Mouse (Mus musculus) frontal cortex, postnatal 36 days (tissue): ENCODE results near the gene 4930579F01Rik.
"Not testable (repeated sequence)": the region's sequence is repeated elsewhere in the genome, so short reads cannot be mapped to it uniquely, and the experiment has no call there.

ENCODE experiments used
- DNase-seq, 2 experiments: peaks; one replicate each; pipeline ENCODE4 v3.0.0; 2022; ENCODE audit warnings: low spot score in 2 of 2

4930579F01Rik gene

GRCm38 (mm10) chr3:138144642-138145171 is 48.9 kb downstream of the 4930579F01Rik start, which contains the start of gene Mttp:
Gene Mttp (minus strand): TSS chr3:138144968.
- peak; percentile 71 to 91 for DNase-seq

- DNase-seq: no peak
These were observed 49.5 kb downstream of the 4930579F01Rik start for GRCm38 (mm10) chr3:138144060-138144641.

GRCm38 (mm10) chr3:138143315-138144059 is 50.1 kb downstream of the 4930579F01Rik start, which contains the start of gene Trmt10a:
Gene Trmt10a (plus strand): TSS chr3:138143448.
- peak; percentile 98 for DNase-seq

GRCm38 (mm10) chr3:138142733-138143314 is 50.8 kb downstream of the 4930579F01Rik start:
- DNase-seq: no peak

- DNase-seq: peak in 1 of 2 experiments; percentile 7
These were observed 51.4 kb downstream of the 4930579F01Rik start for GRCm38 (mm10) chr3:138142052-138142732.

- no peak for DNase-seq
These were observed 54.0 kb downstream of the 4930579F01Rik start for GRCm38 (mm10) chr3:138139663-138140062.

- DNase-seq: not testable (repeated sequence)
These were observed 55.5 kb downstream of the 4930579F01Rik start for GRCm38 (mm10) chr3:138138146-138138545.

GRCm38 (mm10) chr3:138134528-138134927 is 59.1 kb downstream of the 4930579F01Rik start:
- DNase-seq: no peak

GRCm38 (mm10) chr3:138133916-138134315 is 59.7 kb downstream of the 4930579F01Rik start:
- DNase-seq: no peak

GRCm38 (mm10) chr3:138133463-138133862 is 60.2 kb downstream of the 4930579F01Rik start:
- no peak for DNase-seq

GRCm38 (mm10) chr3:138131168-138131567 is 62.5 kb downstream of the 4930579F01Rik start:
- no peak for DNase-seq

GRCm38 (mm10) chr3:138130692-138131091 is 62.9 kb downstream of the 4930579F01Rik start:
- DNase-seq: no peak

- DNase-seq: no peak
These were observed 64.5 kb downstream of the 4930579F01Rik start for GRCm38 (mm10) chr3:138129110-138129509.

- DNase-seq: no peak
These were observed 69.8 kb downstream of the 4930579F01Rik start for GRCm38 (mm10) chr3:138123842-138124241.

GRCm38 (mm10) chr3:138121461-138121860 is 72.2 kb downstream of the 4930579F01Rik start:
- no peak for DNase-seq

GRCm38 (mm10) chr3:138119444-138120105 is 74.0 kb downstream of the 4930579F01Rik start:
- no peak for DNase-seq

GRCm38 (mm10) chr3:138118831-138119230 is 74.8 kb downstream of the 4930579F01Rik start:
- DNase-seq: no peak

- no peak for DNase-seq
These were observed 75.2 kb downstream of the 4930579F01Rik start for GRCm38 (mm10) chr3:138118392-138118791.

- DNase-seq: no peak
These were observed 76.8 kb downstream of the 4930579F01Rik start for GRCm38 (mm10) chr3:138116871-138117270.

- no peak for DNase-seq
These were observed 79.5 kb downstream of the 4930579F01Rik start for GRCm38 (mm10) chr3:138114106-138114505.
